Mouse (Mus musculus) kidney, postnatal 0 days (tissue): Measurements from ENCODE around the gene Flt3. TPM values are rescaled to one million over a fixed set of nuclear protein-coding genes. Genes with fewer than 3 reads are reported as not detected.

Source experiments
- ATAC-seq: fragments of 200-750 bp; cut with Nextera tagmentation; replicated peaks from 2 replicates; pipeline ENCODE4 v1.8.0; 2017; ENCODE audit warnings: low read depth, moderate number of reproducible peaks, moderate TSS enrichment, moderate library complexity; ENCODE audit not compliant: low FRiP score
- DNase-seq: peaks from one replicate; pipeline ENCODE4 v3.0.0-alpha.2; 2016; ENCODE audit warnings: low spot score
- H3K27ac ChIP-seq: fragments of 300-500 bp; sonication (generic); 2 replicates; pipeline ENCODE4 v1.5.1; 2014; ENCODE audit warnings: mild to moderate bottlenecking
- H3K27me3 ChIP-seq: fragments of 300-500 bp; sonication (generic); 2 replicates; pipeline ENCODE4 v1.6.1; 2014; ENCODE audit warnings: low read length, mixed read lengths; ENCODE audit not compliant: insufficient read depth
- H3K36me3 ChIP-seq: fragments of 300-500 bp; sonication (generic); 2 replicates; pipeline ENCODE4 v1.6.1; 2014; ENCODE audit warnings: low read length, mixed read lengths; ENCODE audit not compliant: insufficient read depth
- H3K4me1 ChIP-seq: fragments of 300-500 bp; sonication (generic); replicated peaks from 2 replicates; pipeline ENCODE4 v1.6.1; 2014; ENCODE audit warnings: antibody characterized with exemption, low read length, mixed read lengths; ENCODE audit not compliant: insufficient read depth
- H3K4me2 ChIP-seq: fragments of 300-500 bp; sonication (generic); 2 replicates; pipeline ENCODE4 v1.6.1; 2014; ENCODE audit warnings: mild to moderate bottlenecking, low read length, moderate library complexity, mixed read lengths
- H3K4me3 ChIP-seq: fragments of 300-500 bp; sonication (generic); replicated peaks from 2 replicates; pipeline ENCODE4 v1.5.1; 2014; ENCODE audit warnings: low read depth, low read length
- H3K9ac ChIP-seq: fragments of 300-500 bp; sonication (generic); 2 replicates; pipeline ENCODE4 v1.6.1; 2014; ENCODE audit warnings: low read depth, low read length
- H3K9me3 ChIP-seq: fragments of 300-500 bp; sonication (generic); replicated peaks from 2 replicates; pipeline ENCODE4 v1.6.1; 2016; ENCODE audit warnings: low read length, inconsistent platforms, mixed read lengths
- CTCF ChIP-seq: IDR thresholded peaks from 2 replicates; pipeline ENCODE4 v1.5.1; 2016; ENCODE audit warnings: antibody characterized with exemption, low read depth, mild to moderate bottlenecking, moderate library complexity
- WGBS: fragments of 180-500 bp; shearing (Covaris S2); extraction: QIAGEN DNeasy Blood & Tissue Kit; methylation state at CpG from one replicate; pipeline ENCODE4 v1.1.7; 2014; 5-methylcytosine and 5-hydroxymethylcytosine counted together
- polyA plus RNA-seq: library from polyadenylated mRNA; unstranded; fragments of >200 nt; fragmentation: Nextera tagmentation; extraction: Ambion mirVana; gene quantifications from 2 replicates; pipeline ENCODE4 v1.2.1, GENCODE M21; 2015

Flt3 gene
- polyA plus RNA-seq, 1 experiment from 2014 or later = 0.08 TPM

DNA sequence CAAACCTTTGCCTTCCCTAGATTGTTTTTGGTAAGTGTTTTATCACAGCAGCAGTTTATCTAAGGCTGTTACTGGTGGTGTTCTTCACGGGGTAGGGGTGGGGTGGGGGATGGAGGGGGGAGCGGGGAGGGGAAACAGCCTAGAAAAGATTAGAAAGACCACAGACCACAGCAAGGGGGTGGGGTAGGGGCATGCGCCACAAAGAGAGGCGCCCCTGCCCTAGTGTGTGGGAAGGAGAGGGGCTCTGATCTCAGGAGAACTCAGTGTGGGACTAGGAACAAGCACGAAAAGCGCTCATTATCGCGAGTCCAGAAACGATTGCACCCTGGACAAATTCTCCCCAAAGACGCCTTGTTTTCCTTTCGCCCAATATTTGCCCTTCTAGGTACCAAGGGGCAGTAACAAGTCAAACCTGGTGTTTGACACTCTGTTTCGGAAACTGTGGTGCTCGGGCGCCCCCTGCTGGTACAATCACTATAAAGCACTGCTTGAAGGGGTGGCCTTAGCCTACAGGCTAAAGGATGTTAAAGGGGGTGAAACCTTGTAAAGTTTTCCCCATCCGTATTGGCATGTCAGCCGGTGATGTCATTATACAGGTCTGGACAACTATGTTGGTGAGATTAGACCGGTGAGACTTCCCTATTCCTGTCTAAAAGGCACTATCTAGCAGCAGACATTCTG is 76.9 kb downstream of the Flt3 start:
- Histone ChIP-seq H3K4me3 (no peak overlapping the region), H3K27ac (no peak overlapping the region), H3K4me1 (no peaks in the 10 kb centered on the region), H3K9me3 (no peaks in the 10 kb centered on the region), H3K9ac (no peak overlapping the region), H3K36me3 (no peaks in the 10 kb centered on the region), H3K4me2 (no peak overlapping the region), H3K27me3 (peaks cover 5% of the 10 kb centered on the region)
- TF ChIP-seq CTCF = peak; percentile 82
- peak; percentile 77 for DNase-seq
- WGBS = 15% methylated on average over 17 of the region's 17 CpGs
- no peak for ATAC-seq

DNA sequence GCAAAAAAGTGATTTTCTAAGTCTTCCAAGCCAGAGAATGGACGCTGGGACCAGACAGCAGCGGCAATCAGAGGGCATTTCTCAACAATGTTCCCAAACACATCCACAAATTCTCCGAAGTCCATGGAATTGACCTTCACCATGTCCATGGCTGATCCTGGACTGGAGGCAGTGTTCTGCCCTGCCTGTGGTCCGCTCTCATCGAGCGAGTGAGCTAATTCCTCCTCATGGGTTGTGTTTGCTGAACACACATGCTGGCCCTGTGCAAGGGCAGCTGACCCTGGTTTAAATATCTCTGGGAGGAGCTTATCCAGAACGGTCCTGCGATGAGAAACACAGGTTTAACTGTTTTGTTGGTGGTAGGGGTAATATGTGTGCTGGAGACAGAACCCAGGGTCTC is 78.1 kb downstream of the Flt3 start, which contains the start of gene Urad:
Gene Urad (minus strand): TSS at position 258 of the 400 bp plus-strand sequence.
- no peaks in the 10 kb centered on the region for H3K4me1 ChIP-seq
- no peak for TF ChIP-seq CTCF
- no peak for ATAC-seq
- H3K36me3 ChIP-seq = no peaks in the 10 kb centered on the region
- DNase-seq = no peak
- H3K27me3 ChIP-seq = peaks cover 17% of the 10 kb centered on the region
- H3K4me2 ChIP-seq = no peak within 1 kb of the TSS
- no peak within 1 kb of the TSS for H3K9ac ChIP-seq
- H3K9me3 ChIP-seq = no peaks in the 10 kb centered on the region
- 73% methylated on average over 8 of the region's 8 CpGs for WGBS
- no peak within 1 kb of the TSS for H3K27ac ChIP-seq
- H3K4me3 ChIP-seq = no peak within 1 kb of the TSS

DNA sequence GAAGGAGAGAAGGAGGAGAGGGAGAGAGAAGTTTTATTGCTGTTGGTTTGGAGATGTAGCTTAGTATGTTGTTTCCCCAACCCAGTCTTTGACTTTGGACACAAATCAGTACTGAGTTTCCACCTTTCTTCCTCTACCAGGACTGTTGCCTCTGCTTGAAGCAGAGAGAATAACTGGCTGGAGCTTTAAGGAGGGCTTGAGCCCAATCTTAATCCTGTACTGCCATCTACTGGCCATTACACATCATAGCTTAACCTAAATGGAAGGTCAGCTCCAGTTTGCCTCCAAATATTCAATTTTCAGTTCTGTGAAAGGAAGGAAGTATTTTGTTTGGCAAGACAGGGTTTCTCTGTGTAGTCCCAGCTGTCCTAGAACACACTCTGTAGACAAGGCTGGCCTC is 80.6 kb downstream of the Flt3 start:
- ATAC-seq = peak; percentile 51; the same call in 1 of the 2 replicates
- no peak overlapping the region for H3K27ac ChIP-seq
- DNase-seq = peak; percentile 97

DNA sequence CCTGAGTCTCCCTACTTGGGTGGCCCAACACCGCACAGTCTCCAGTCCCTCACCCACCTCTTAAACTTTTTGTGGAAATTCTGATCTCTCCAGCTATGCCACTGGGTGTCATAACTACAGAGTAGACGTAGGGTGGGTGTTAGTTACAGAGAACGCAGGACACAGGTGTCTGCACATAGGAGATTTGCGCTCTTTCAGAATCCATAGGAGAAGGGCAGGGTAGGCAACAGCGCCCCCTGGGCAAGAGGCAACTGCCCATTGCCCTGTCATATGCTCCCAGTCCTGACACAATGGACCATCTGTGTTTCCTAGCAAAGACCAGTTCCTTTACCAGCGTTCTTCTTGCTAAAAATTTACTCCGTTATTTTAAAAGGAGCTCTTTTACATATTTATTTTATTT is 82.3 kb downstream of the Flt3 start:
- Histone ChIP-seq H3K36me3 (no peaks in the 10 kb centered on the region), H3K27me3 (peaks cover 58% of the 10 kb centered on the region), H3K4me1 (no peaks in the 10 kb centered on the region), H3K9me3 (no peaks in the 10 kb centered on the region), H3K4me2 (no peak overlapping the region), H3K27ac (no peak overlapping the region), H3K4me3 (no peak overlapping the region), H3K9ac (no peak overlapping the region)
- TF ChIP-seq CTCF = peak; percentile 40
- WGBS = 32% methylated on average over 7 of the region's 7 CpGs
- DNase-seq = no peak
- ATAC-seq = no peak

More for the DNA sequence above, 80.6 kb downstream of the Flt3 start:
- Histone ChIP-seq H3K27me3 (peaks cover 42% of the 10 kb centered on the region), H3K36me3 (no peaks in the 10 kb centered on the region), H3K9ac (no peak overlapping the region), H3K9me3 (no peaks in the 10 kb centered on the region), H3K4me2 (no peak overlapping the region), H3K4me3 (no peak overlapping the region), H3K4me1 (no peaks in the 10 kb centered on the region)
- TF ChIP-seq CTCF = peak; percentile 93

DNA sequence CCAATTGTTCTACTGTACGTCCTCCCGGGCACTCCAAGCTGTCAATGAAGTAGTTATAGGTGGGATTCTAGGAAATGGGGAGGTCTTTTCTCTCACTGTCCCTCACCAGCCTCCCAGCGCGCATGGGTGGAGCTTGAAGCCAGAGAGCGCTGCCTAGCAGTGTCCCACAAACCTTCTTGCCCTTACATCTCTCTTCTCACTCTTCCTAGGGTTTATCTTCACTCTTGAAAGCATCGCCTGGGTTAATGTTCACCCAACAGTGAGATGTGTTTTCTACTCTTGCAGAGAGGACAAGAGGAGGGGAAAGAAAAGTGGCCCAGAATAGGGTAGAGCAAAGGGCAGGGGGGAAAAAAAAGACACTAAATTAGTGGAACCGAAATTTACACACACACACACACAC is 83.0 kb downstream of the Flt3 start:
- DNase-seq (no peak), ATAC-seq (no peak)
- Histone ChIP-seq H3K27ac (no peak overlapping the region), H3K9ac (no peak overlapping the region), H3K27me3 (peaks cover 64% of the 10 kb centered on the region), H3K4me3 (no peak overlapping the region), H3K4me1 (no peaks in the 10 kb centered on the region), H3K4me2 (no peak overlapping the region), H3K9me3 (no peaks in the 10 kb centered on the region), H3K36me3 (no peaks in the 10 kb centered on the region)
- no peak for TF ChIP-seq CTCF
- WGBS = 6% methylated on average over 7 of the region's 7 CpGs

DNA sequence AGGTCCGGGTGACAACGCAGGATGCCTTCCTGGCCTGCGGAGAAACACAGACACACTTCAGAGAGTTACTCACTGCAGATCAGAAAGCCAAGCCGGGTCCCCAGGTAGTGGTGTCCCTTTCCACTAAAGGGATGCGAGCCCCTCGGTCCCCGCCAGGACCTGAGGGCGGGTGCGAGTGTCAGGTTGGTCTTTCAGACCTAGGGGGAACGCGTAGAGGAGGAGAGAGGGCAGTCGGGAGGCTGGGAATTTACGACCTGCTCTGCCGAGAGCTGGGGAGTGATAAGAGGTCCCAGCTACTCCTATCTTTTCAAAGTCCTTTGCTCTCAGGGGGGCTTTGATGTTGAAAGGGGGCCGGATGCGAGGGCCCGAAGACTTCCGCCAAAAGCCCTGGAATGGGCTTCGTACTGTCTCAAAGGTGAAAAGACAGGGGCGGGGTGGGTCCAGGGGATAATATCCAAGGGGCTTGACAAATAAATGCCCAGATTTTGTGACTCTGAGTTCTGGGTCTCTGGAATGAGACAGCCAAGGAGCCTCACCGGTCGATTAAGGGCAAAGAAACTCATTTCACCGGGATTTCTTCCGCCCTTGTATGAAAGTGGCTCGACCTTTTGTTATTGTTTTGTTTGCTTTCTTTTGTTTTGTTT is 84.7 kb downstream of the Flt3 start:
- peaks cover 78% of the 10 kb centered on the region for H3K27me3 ChIP-seq
- no peak for TF ChIP-seq CTCF
- no peak overlapping the region for H3K4me2 ChIP-seq
- no peaks in the 10 kb centered on the region for H3K36me3 ChIP-seq
- H3K9ac ChIP-seq = no peak overlapping the region
- H3K4me3 ChIP-seq = 0 out of 2 replicates have a peak overlapping the region, but pooled peaks have one; percentile 1
- no peaks in the 10 kb centered on the region for H3K9me3 ChIP-seq
- 1% methylated on average over 25 of the region's 25 CpGs for WGBS
- DNase-seq = no peak
- ATAC-seq = no peak
- no peak overlapping the region for H3K27ac ChIP-seq
- no peaks in the 10 kb centered on the region for H3K4me1 ChIP-seq
